Mouse (Mus musculus) bone marrow macrophage, adult 2 months (primary cell): ENCODE results near the gene Slc35e2.

ENCODE experiments used
- CTCF ChIP-seq: IDR thresholded peaks from 2 replicates; pipeline ENCODE4 v1.5.1; 2012; ENCODE audit warnings: low read depth, mild to moderate bottlenecking, low read length, moderate library complexity
- POLR2A ChIP-seq: IDR thresholded peaks from 2 replicates; pipeline ENCODE4 v1.6.1; 2012; ENCODE audit warnings: mild to moderate bottlenecking, low read depth, low read length, borderline replicate concordance

DNA sequence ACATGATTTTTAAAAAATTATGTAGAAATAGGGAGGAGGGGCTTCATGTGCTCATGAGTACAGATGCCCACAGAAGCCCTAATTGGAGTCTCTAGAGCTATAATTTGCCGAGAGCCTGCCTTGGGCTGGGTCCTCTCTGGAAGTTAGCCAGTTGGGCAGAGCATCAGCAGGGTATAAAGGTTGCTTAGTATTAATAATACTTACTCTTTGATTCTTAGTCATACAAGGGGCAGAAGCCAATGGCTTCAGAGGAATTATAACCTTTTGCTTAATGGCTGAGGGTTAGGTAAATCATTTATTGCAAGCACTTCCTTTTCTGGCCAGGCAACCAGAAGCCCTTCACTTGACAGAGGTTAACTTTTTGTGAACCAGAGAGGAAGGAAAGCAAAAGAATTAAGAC is 42.3 kb downstream of the Slc35e2 start:
- TF ChIP-seq POLR2A (no peak), CTCF (no peak)
